Mouse (Mus musculus): ENCODE measurements around the gene Brf1.

Gene Brf1

DNA sequence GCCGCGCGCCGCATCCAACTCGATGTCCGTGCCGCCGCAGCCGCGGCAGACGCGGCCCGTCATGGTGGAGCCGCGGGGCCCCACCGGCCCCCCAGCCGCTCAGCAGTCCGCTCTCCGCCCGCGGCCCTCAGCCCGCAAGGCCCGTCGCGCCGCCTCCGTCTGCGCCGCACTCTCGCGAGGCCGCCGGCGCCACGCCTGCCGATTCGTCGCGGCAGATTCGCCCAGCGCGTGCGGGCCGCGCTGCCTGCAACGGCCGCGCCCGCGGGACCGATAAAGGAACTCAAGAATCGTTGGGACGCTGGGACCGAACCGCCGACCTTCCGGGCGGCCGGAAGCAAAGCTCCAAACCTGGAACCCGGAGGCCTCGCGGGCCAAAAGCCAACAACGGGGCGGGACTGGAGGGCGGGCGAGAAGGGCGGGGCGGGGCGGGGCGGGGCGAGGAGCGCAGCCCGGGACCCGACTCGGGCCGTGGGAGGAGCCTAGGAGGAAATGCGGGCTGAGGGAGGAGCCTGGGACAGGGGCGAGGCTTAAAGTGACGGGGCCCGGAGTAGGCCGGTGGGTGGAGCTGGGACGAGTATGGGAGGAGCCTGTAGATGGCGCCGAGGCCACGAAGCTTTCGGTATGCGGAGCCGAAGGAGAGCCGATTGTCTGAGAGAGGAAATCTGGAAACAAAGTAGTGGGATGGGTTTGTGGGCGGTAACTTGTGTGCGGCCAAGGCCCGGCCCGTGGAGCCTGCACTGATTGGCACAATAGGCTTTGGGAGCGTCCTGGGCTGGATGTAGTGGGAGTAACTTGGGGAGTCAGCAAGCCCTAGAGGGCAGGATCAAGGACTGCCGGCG lies at the start of gene Brf1:
TSS of gene Brf1 (minus strand) at position 411 of the 839 bp plus-strand sequence.
- in situ Hi-C loops (cut with MboI, MseI), result loop anchor here (10.0 kb wide), 1 partner anchor 74 kb away; the partner anchor contains the start of gene Tex22

DNA sequence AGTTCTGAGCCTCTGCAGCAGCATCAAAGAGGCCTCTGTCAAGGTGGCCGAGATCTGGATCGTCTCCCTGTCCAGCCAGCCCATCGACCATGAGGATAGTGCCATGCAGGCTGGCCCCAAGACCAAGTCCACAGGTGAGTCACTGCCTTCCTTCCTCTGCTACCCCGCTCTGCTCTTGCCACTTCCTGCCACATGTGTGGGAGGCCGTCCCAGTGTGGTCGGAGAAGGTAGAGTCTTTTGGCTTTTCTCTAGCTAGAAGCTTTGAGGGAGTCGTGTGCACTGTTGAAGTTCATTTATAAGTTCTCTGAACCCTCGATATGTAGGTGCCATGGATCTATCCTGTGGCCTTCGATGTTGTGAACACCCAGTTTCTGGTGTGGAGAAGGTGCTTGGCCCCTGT lies 49.3 kb upstream of the Brf1 start:
- in situ Hi-C loops (cut with MboI, MseI), result loop anchor here (5.0 kb wide), 1 partner anchor 33 kb away; no protein-coding TSS in a partner anchor

DNA sequence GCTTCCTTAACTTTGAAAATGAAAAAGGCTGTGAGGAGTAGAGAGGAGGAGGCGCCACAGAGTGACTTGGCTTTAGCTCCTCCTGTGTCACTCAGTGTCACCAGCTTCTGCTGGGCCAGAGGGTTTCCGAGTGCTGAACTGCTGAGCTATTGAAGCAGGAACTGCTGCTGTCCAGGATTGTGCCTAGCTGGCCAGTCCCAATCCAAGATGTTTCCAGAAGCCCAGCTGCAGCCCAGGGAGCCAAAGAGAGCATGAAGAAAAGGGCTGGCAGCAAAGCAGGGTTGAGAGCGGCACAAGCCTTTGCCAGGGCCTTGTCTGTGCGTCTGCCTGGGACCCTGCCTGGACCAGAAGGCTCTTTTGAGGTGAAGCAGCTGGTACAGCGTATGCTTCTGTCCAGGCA lies 47.6 kb upstream of the Brf1 start:
- in situ Hi-C loops (cut with MboI, MseI), result no loop called here

DNA sequence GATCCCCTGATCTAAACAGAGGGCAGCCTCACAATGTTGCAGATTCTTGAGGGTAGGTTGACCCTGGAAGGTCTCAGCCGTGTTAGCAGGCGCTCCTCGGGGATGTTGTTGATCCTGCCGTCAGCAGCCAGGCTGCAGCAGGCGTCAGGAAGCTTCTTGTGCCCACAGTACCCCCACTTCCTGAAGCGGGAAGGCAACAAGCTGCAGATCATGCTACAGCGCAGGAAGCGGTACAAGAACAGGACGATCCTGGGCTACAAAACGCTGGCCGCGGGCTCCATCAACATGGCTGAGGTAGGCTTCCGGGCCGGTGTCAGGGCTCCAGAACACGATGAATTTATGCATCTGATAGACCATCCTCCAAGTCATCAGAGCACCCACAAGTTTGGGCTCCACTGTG lies 46.4 kb upstream of the Brf1 start:
- in situ Hi-C loops (cut with MboI, MseI), result no loop called here

DNA sequence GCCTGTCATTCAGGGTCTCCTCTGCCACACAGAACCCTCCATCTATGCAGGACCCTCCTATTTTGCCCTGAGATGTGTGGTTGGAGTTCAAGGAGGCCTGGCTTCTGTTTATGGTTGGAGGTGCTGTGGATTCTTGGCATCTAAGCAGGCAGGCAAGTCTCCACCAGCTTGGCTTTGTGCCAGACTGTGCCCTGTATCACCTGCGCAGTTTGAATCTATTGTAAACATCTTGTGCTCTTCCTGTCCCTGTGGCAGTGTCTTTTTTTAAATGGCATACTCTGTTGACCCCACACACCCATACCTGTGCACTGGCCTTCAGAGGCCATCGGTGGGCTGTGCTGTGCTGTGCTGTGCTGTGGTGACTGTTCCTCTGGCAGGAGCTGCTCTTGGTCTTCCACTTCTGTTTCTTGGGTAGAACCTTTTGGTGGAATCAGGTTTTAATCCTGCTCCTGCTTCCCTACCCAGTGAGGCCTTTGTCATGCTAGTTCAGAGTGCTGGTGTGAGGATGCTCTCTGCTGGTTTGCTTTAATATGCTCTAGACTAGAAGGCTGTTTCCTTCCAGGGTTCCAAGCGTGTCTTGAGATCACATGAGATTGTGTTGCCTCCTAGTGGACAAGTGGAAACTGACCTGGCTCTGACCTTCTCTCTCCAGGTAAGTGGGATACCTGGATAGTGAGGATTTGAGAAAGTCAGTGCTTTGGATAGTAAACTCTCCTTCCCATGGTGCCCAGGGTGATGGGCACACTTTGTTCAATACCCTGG lies 44.6 kb upstream of the Brf1 start:
- in situ Hi-C loops (cut with MboI, MseI), result no loop called here

DNA sequence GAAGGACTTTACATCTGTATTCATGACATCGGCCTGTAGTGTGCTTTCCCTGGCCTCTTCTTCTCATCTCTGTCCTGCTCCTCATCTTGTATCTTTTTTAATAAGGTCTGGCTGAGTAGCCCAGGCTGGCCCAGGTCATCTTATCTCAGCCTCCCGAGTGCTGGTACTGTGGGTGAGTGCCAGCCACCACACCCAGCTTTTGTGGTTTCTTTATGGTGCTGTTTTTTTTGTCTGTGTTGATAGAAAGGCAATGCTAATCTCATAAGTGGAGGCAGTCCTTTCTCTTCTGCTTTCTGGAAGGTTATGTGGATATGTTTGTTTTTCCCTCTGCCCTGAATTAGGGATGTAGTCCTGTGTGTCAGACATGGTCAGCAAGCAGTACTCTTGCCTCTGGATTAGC lies 42.0 kb upstream of the Brf1 start:
- in situ Hi-C loops (cut with MboI, MseI), result no loop called here

DNA sequence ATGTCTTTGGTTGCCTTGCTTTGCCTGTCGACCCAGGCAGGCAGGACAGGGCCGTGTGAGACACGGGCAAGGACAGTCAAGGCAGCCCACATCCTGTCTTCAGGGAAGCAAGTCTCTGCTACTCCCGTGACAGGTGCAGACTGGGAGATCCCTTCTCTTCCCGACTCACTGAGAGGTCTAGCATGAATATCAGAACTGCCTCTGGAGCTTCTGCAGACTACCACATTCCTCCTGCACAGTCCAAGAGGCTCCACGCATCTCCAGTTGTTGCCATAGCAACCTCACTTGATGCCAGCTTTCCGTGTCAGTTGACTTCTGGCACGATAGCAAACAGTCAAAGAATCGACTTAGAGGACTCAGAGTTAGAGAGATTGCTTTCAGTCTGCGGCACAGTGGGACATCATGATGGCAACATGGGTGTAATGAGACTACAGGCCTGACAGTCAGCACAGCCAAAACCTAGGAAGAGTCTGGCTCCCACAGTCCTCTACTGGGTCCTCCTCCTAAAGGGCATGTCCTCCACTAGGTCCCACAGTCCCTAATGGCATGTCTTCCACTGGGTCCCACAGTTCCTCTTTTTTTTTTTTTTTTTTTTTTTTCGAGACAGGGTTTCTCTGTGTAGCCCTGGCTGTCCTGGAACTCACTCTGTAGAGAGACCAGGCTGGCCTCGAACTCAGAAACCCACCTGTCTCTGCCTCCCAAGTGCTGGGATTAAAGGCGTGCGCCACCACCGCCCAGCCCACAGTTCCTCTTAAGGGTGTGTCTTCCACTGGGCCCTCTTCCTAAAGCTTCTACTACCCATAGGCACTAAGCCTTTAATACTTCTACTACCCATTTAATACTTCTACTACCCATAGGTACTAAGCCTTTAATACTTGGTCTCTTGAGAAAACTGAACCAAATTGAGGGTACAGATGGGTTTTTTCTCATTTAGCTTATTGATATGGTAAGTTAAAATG lies 41.3 kb upstream of the Brf1 start:
- in situ Hi-C loops (cut with MboI, MseI), result no loop called here

DNA sequence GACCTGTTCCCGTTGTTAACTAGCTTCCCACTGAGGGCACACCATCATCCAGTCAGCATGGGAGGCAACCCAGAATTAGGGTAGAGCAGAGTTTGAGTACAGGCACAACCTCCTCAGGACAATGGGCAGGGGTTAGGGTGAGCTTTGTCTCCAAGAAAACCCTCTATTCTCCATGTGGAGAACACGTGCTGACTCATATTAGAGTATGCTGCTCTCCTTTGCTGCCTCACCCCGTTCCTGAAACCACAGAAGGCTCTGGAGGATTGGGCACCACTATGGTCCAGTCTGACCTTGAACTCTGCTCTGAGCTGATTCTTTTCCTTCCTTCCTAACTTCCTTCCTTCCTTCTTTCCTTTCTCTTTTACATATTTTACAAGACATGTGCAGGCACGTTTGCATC lies 37.9 kb upstream of the Brf1 start:
- in situ Hi-C loops (cut with MboI, MseI), result no loop called here

DNA sequence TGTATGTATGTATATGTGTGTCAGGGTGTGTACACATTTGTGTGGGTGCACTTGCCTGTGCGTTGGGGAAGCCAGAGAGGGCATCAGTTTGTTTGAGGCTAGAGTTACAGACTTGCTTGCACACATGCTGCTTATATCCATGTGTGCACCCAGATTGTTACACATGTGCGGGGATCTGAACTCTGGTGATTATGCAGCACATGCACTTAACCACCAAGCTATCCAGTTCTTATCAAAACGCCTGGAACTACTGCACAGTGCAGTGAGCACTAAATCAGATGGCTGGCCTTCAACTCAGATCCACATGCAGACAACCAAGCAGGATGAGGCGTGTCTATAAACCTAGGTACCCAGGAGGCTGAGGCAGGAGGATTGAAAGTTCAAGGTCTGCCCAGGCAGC lies 36.5 kb upstream of the Brf1 start:
- in situ Hi-C loops (cut with MboI, MseI), result no loop called here

DNA sequence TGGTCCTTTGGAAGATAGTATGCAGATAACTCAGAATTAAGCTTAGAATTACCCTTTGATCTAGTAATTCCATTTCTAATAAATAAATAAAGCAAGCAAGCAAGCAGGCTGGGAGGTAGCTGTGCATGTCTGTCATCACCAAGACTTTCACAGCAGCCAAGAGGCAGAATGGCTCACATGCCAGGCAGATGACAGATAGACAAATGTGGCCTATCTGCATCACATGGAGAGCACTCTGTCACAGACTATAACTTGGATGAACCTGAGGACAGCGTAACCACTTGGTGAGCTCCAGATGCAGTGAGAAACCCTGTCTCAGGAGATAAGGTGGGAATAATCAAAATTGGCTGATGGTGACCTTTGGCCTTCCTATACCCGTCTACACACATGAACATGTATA lies 34.6 kb upstream of the Brf1 start:
- in situ Hi-C loops (cut with MboI, MseI), result no loop called here

DNA sequence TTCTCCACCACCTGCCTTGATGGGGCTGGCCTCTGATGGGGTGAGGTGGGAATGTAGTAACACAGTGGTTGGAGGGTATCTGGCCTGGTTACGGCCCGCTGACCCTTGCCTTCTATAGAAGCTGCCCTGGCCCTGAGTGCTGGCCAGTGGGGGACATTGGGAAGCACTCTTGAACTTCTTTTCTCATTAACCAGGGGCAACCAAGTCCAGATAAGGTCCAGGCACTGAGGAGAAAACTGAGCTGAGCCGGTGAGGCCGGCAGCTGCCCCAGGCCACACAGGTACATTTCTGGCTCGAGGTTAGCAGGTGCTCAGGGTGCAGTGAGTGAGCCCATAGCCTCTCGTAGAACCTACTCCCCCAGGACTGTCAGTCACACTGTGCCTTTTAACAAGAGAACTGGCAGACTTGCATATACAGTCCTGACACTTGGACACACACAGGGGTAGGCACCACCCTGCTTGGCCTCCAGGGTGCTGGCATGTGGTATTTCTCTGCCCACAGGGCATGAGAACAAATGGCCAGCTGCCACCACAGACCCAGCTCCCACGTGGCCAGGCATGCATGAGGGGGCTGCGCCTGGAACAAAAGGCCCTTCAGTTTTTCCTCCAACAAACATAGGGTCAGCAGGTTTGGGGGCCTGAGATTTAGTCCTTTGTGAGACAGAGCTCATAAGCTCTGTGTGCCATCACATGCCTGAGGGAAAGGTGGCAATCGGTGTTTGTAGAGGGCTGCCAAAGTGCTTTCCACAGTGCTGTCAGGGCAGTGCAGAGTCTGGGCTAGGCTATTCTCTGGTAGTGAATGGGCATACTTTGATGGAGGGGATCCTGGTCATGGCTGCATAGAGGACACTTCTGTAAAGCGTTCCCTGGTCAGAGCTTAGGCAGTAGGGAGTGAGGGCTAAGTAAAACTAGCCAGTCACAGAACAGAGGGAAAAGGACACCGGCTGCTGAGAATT lies 32.1 kb upstream of the Brf1 start:
- in situ Hi-C loops (cut with MboI, MseI), result no loop called here

DNA sequence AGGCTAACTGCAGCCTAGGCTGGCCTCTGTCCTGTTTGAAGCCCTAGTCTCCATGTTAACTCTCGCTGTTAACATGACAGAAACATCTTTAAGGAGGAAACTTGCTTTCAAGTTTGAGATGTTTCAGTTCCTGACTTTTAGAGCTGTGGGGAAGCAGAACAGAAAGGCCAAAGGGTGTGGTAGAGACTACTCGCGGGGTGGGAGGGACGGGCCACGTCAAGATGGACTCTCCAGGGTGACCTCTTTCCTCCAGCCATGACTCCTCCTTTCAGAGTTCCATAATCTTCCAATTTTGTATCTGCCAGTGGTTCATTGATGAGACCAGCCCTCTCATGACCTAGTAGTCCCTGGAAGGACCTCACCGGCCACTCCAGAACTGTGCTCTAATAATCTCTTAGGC lies 30.9 kb upstream of the Brf1 start:
- in situ Hi-C loops (cut with MboI, MseI), result no loop called here

DNA sequence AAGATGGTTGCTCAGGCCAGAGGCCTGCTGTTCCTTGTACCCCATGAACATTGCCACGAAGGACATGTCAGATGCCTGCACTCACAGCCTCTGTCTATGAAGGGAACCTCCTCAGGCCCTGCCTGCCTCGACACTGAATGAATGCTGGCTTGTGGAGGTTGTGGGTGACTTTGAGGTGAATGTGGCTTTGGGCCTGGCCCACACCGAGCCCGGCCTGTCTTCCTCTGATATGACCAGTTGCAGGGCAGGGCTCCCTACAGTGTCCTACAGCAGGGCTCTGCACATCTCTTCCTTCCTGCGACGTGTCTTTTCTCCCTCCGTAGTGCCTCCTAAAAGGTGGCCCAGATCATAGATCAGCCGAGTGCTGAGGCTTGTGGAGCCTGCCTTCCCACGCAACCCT lies 30.5 kb upstream of the Brf1 start:
- in situ Hi-C loops (cut with MboI, MseI), result no loop called here

DNA sequence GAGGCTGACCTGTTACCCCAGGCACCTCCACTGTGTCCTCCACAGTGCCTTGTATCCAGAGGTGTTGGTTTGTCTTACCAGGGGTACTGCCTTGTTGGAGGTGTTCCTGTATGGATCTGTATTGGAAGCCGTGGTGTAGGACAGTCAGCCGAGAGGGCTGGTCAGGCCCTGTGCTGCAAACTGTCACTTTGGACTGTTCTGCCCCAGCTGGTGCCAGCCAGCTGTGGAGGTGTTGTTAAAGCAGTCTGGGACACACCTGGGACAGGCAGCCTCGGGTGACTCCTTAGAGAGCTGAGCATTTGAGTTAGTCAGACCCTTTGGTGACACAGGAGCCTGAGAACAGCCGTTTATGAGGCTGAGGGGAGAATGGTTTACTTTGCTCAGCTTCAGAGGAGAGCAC lies 29.5 kb upstream of the Brf1 start:
- in situ Hi-C loops (cut with MboI, MseI), result no loop called here

DNA sequence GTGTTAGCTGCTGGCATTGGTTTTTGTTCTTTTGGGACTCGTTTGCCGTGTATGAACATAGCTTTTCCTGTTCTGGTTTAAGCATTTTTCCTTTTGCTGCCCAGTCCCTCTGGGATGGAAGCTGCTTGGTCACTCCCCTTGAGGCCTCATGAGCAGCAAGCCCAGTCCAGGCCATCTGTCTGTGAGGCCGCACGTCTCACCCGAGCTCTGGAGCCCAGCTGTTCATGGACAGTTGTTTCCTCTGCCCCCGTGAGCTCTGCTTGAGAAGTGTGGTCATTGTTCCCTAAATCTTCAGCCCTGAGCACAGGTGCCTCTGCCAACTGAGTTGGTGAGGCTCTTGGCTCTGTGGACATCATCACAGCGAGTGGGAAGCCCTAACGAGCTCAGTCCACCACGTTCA lies 28.4 kb upstream of the Brf1 start:
- in situ Hi-C loops (cut with MboI, MseI), result no loop called here

DNA sequence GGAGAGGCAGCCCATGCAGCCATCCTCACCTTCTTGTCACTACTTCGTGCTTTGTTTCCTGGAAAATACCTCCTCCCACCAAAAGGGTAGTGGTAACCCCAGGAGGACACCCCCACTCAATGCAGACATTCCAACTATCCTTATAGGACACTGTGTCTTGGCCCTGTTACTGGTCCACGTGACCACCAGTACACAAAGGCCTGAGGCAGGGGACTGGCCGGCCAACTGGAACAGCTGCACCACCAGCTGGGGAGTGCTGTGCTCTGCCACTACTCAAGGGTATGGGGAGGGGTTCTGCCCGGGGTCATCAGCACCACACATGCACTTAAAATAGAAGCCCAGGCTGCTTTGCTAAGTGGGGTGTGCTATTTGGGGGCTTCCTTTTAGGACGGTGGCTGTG lies 27.6 kb upstream of the Brf1 start:
- in situ Hi-C loops (cut with MboI, MseI), result no loop called here

DNA sequence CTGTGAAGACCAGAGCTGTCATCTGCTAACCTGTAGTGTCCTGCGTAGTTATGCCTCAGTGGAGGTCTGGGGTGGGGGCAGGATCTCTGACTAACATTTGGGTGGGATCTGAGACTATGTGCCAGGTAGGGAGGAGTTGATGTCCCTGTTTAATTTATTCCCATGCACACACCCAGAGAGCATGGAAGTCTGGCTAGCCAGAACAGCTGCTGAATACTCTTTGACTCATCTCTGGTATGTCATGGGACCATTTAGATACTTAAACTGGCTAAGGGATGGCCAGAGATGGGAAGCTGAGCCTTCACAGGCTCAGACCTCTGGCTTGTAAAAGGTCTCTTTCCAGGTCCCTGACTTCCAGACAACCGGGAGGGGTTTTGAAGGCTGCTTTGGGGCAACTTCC lies 27.0 kb upstream of the Brf1 start:
- in situ Hi-C loops (cut with MboI, MseI), result no loop called here

DNA sequence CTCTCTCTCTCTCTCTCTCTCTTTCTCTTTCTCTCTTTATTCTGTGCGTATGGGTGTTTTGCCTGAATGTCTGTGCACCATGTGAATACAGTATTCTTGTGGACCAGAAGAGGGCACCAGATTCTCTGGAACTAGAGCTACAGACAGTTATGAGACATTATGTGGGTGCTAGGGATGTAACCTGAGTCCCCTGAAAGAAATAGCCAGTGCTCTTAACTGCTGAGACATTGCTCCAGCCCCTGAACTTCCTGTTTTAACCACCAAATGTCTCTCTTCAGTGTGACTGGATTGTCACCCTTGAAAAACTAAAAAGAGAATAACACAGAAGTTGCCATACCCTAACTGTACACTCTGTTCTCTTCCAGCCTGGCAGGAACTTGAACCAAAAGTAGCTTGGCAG lies 26.1 kb upstream of the Brf1 start:
- in situ Hi-C loops (cut with MboI, MseI), result no loop called here

DNA sequence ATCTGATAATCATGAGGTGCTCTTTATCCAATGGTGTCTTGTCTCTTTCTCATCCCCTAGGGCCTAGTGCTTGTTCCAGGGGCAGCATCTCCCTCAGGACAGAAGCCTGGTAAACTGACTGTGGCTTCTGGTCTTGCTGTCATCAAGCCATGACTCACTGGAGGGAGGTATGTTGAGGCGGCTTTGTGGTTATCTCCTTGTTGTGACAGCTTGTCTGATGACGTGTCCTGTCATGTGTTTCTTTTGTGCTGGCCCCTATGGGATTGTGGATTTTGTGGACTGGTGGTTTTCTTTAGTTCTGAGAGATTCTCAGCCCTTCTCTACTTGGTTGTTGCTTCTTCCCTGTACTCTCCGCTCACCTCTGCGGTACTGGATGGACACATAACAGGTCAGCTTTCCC lies 22.6 kb upstream of the Brf1 start:
- in situ Hi-C loops (cut with MboI, MseI), result no loop called here

DNA sequence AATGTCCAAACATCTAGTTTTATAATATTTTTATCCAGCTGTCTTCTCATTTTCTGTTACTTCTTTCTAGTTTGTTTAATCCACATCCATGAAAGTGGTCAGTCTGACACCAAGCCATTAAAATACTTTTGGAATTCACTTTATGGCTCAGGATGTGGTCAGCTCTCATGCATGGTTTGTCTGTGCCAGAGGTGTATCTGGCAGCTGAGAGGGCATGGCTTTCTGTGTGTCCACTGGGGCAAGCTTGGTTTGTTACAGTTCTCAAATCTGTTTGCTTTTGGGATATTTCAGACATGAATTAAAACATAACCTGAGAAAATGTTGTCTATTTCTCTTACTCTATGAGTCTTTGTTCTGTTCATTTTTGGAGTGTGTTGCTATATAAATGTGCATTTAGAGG lies 21.0 kb upstream of the Brf1 start:
- in situ Hi-C loops (cut with MboI, MseI), result no loop called here

DNA sequence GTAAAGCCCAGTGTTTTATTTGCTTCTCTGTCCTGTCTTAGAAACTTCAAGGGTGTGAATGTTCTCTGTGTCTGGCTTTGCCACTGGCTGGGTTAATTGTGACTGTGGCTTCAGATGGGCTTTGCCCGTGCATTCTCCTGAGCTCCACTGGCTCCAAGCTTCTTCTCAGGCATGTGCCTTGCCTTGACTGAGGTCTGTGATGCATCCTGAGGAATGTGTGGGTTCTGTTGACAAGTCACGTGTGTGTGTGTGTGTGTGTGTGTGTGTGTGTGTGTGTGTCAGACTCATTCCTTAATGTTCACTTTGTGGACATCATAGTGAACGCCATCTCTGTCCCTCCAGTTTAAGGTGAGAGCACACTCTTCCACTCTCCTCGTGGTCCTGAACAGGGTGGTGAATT lies 18.3 kb upstream of the Brf1 start:
- in situ Hi-C loops (cut with MboI, MseI), result loop anchor here (5.0 kb wide), 2 partner anchors 34 to 79 kb away; partner anchors contain the start of gene Mta1

Measured in regulatory T cell (primary cell).